Mouse (Mus musculus): ENCODE results near the gene Gm28038.

- TF ChIP-seq EP300 (IDR thresholded peaks at IDR 0.05; ENCODE audit: insufficient read depth, low read depth, low read length) (no peak), POLR2A (IDR thresholded peaks at IDR 0.05; ENCODE audit: insufficient read depth, low read length) (no peak)
These were observed 24.1 kb upstream of the Gm28038 start for GRCm38 (mm10) chr2:30256616-30257350.

Measured in ES-Bruce4 (cell line).